Mouse (Mus musculus): ENCODE data around the gene Zfp62. TPM values are rescaled to one million over a fixed set of nuclear protein-coding genes. Genes with fewer than 3 reads are reported as not detected.

The Zfp62 gene
- polyA plus RNA-seq, 1 experiment: 3.3 TPM

DNA sequence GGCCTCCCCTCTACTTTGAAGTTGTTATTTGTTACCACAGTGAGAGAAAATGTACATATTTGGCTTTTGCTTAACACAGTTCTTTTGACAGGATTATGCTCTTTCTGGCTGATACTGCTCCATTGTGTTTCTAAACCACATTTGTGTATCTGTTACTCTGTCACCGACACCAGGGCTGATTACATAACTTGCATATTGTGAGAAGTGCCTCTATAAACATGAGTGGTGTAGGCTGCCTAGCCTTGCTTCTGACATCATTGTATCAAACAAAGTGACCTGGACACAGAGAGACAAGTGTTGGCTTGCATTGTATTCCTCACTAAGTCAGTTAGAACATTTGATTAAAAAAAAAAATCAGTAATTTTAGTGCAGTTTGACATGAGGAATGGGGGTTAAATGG is 56.7 kb downstream of the Zfp62 start:
- Histone ChIP-seq H3K79me2 (ENCODE audit: control insufficient read depth, insufficient read depth) (peaks cover 48% of the 10 kb centered on the region), H3K79me3 (ENCODE audit: low read depth) (peaks cover 16% of the 10 kb centered on the region), H3K36me3 (ENCODE audit: control insufficient read depth, insufficient read depth) (peaks cover 81% of the 10 kb centered on the region), H3ac (ENCODE audit: control insufficient read depth, insufficient read length, low read depth) (no peak overlapping the region), H3K4me3 (ENCODE audit: insufficient read depth, poor library complexity, severe bottlenecking) (no peak overlapping the region), H3K27me3 (ENCODE audit: control insufficient read depth, insufficient read depth, insufficient read length) (no peaks in the 10 kb centered on the region)
- TF ChIP-seq FOSL1 (IDR thresholded peaks at IDR 0.05; ENCODE audit: insufficient read depth, low read length, poor library complexity, severe bottlenecking) (no peak), CEBPB (IDR thresholded peaks at IDR 0.05; ENCODE audit: low read depth) (no peak), USF1 (IDR thresholded peaks at IDR 0.05; ENCODE audit: low read depth) (no peak), CTCF (IDR thresholded peaks at IDR 0.05; ENCODE audit: control insufficient read depth, insufficient read depth, insufficient read length) (no peak), MYOD1 (IDR thresholded peaks at IDR 0.05; ENCODE audit: control insufficient read depth, insufficient read length, low read depth) (no peak), MYOG (IDR thresholded peaks at IDR 0.05; ENCODE audit: control insufficient read depth, extremely low read depth, insufficient read length) (no peak), MAX (IDR thresholded peaks at IDR 0.05) (no peak)

- H3K79me3 ChIP-seq (ENCODE audit: low read depth): peaks cover 11% of the 10 kb centered on the region
- peaks cover 40% of the 10 kb centered on the region for H3K79me2 ChIP-seq (ENCODE audit: control insufficient read depth, insufficient read depth)
Observed at GRCm38 (mm10) chr11:49260598-49261312, 57.7 kb downstream of the Zfp62 start.

DNA sequence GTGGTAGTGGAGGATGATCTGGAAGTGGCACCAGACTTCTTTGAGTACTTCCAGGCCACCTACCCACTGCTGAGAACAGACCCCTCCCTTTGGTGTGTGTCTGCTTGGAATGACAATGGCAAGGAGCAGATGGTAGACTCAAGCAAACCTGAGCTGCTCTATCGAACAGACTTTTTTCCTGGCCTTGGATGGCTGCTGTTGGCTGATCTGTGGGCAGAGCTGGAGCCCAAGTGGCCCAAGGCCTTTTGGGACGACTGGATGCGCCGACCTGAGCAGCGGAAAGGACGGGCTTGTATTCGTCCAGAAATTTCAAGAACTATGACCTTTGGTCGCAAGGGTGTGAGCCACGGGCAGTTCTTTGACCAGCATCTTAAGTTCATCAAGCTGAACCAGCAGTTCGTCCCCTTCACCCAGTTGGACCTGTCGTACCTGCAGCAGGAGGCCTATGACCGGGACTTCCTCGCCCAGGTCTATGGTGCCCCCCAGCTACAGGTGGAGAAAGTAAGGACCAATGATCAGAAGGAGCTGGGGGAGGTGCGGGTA is 58.3 kb downstream of the Zfp62 start:
- H3K79me3 ChIP-seq (ENCODE audit: low read depth): peaks cover 11% of the 10 kb centered on the region
- no peak overlapping the region for H3ac ChIP-seq (ENCODE audit: control insufficient read depth, insufficient read length, low read depth)
- H3K4me3 ChIP-seq (ENCODE audit: insufficient read depth, poor library complexity, severe bottlenecking): no peak overlapping the region
- H3K27me3 ChIP-seq (ENCODE audit: control insufficient read depth, insufficient read depth, insufficient read length): no peaks in the 10 kb centered on the region
- peaks cover 67% of the 10 kb centered on the region for H3K36me3 ChIP-seq (ENCODE audit: control insufficient read depth, insufficient read depth)
- TF ChIP-seq MYOD1 (IDR thresholded peaks at IDR 0.05; ENCODE audit: control insufficient read depth, insufficient read length, low read depth) (no peak), USF1 (IDR thresholded peaks at IDR 0.05; ENCODE audit: low read depth) (no peak), MAX (IDR thresholded peaks at IDR 0.05) (no peak), FOSL1 (IDR thresholded peaks at IDR 0.05; ENCODE audit: insufficient read depth, low read length, poor library complexity, severe bottlenecking) (no peak), MYOG (IDR thresholded peaks at IDR 0.05; ENCODE audit: control insufficient read depth, extremely low read depth, insufficient read length) (no peak), CTCF (IDR thresholded peaks at IDR 0.05; ENCODE audit: control insufficient read depth, insufficient read depth, insufficient read length) (no peak), CEBPB (IDR thresholded peaks at IDR 0.05; ENCODE audit: low read depth) (no peak)
- H3K79me2 ChIP-seq (ENCODE audit: control insufficient read depth, insufficient read depth): peaks cover 38% of the 10 kb centered on the region

More at GRCm38 (mm10) chr11:49260598-49261312, 57.7 kb downstream of the Zfp62 start:
- Histone ChIP-seq H3K36me3 (ENCODE audit: control insufficient read depth, insufficient read depth) (peaks cover 72% of the 10 kb centered on the region), H3K4me3 (ENCODE audit: insufficient read depth, poor library complexity, severe bottlenecking) (no peak overlapping the region), H3ac (ENCODE audit: control insufficient read depth, insufficient read length, low read depth) (no peak overlapping the region), H3K27me3 (ENCODE audit: control insufficient read depth, insufficient read depth, insufficient read length) (no peaks in the 10 kb centered on the region)
- TF ChIP-seq MAX (IDR thresholded peaks at IDR 0.05): no peak
- TF ChIP-seq USF1 (IDR thresholded peaks at IDR 0.05; ENCODE audit: low read depth): no peak
- TF ChIP-seq FOSL1 (IDR thresholded peaks at IDR 0.05; ENCODE audit: insufficient read depth, low read length, poor library complexity, severe bottlenecking): no peak
- no peak for TF ChIP-seq MYOG (IDR thresholded peaks at IDR 0.05; ENCODE audit: control insufficient read depth, extremely low read depth, insufficient read length)
- no peak for TF ChIP-seq CTCF (IDR thresholded peaks at IDR 0.05; ENCODE audit: control insufficient read depth, insufficient read depth, insufficient read length)
- TF ChIP-seq CEBPB (IDR thresholded peaks at IDR 0.05; ENCODE audit: low read depth): no peak
- TF ChIP-seq MYOD1 (IDR thresholded peaks at IDR 0.05; ENCODE audit: control insufficient read depth, insufficient read length, low read depth): no peak

GRCm38 (mm10) chr11:49262286-49262685 is 59.2 kb downstream of the Zfp62 start:
- H3K27me3 ChIP-seq (ENCODE audit: control insufficient read depth, insufficient read depth, insufficient read length): no peaks in the 10 kb centered on the region
- H3ac ChIP-seq (ENCODE audit: control insufficient read depth, insufficient read length, low read depth): no peak overlapping the region
- no peak for TF ChIP-seq MYOG (IDR thresholded peaks at IDR 0.05; ENCODE audit: control insufficient read depth, extremely low read depth, insufficient read length)
- TF ChIP-seq USF1 (IDR thresholded peaks at IDR 0.05; ENCODE audit: low read depth): no peak
- no peak for TF ChIP-seq CTCF (IDR thresholded peaks at IDR 0.05; ENCODE audit: control insufficient read depth, insufficient read depth, insufficient read length)
- no peak for TF ChIP-seq MAX (IDR thresholded peaks at IDR 0.05)
- no peak for TF ChIP-seq CEBPB (IDR thresholded peaks at IDR 0.05; ENCODE audit: low read depth)
- TF ChIP-seq FOSL1 (IDR thresholded peaks at IDR 0.05; ENCODE audit: insufficient read depth, low read length, poor library complexity, severe bottlenecking): no peak
- no peak for TF ChIP-seq MYOD1 (IDR thresholded peaks at IDR 0.05; ENCODE audit: control insufficient read depth, insufficient read length, low read depth)
- H3K36me3 ChIP-seq (ENCODE audit: control insufficient read depth, insufficient read depth): peaks cover 58% of the 10 kb centered on the region
- H3K79me2 ChIP-seq (ENCODE audit: control insufficient read depth, insufficient read depth): peaks cover 38% of the 10 kb centered on the region
- no peak overlapping the region for H3K4me3 ChIP-seq (ENCODE audit: insufficient read depth, poor library complexity, severe bottlenecking)
- peaks cover 7% of the 10 kb centered on the region for H3K79me3 ChIP-seq (ENCODE audit: low read depth)

DNA sequence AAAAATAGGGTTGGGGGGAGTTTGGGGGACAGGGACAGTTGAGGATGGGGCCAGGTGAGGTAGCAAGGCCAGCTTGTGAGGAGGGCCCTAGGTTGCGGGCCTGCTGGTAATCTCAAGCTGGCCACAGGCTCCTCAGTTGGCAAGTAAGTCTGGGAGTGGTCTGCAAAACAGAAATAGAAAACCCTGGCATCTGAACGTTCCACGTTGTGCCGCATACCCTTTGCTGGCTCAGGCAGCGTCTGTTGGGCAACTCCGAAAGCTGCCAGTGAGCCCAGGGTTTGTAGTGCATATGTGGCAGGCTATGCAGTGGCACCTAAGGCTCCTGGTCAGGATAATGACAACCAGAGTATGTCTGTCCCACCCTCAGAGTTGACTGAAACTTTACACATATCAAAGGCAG is 60.1 kb downstream of the Zfp62 start:
- H3K4me3 ChIP-seq (ENCODE audit: insufficient read depth, poor library complexity, severe bottlenecking): no peak overlapping the region
- no peak overlapping the region for H3ac ChIP-seq (ENCODE audit: control insufficient read depth, insufficient read length, low read depth)
- TF ChIP-seq MAX (IDR thresholded peaks at IDR 0.05) (no peak), USF1 (IDR thresholded peaks at IDR 0.05; ENCODE audit: low read depth) (no peak), MYOG (IDR thresholded peaks at IDR 0.05; ENCODE audit: control insufficient read depth, extremely low read depth, insufficient read length) (no peak), MYOD1 (IDR thresholded peaks at IDR 0.05; ENCODE audit: control insufficient read depth, insufficient read length, low read depth) (no peak), CEBPB (IDR thresholded peaks at IDR 0.05; ENCODE audit: low read depth) (no peak), FOSL1 (IDR thresholded peaks at IDR 0.05; ENCODE audit: insufficient read depth, low read length, poor library complexity, severe bottlenecking) (no peak), CTCF (IDR thresholded peaks at IDR 0.05; ENCODE audit: control insufficient read depth, insufficient read depth, insufficient read length) (no peak)
- H3K27me3 ChIP-seq (ENCODE audit: control insufficient read depth, insufficient read depth, insufficient read length): no peaks in the 10 kb centered on the region
- peaks cover 7% of the 10 kb centered on the region for H3K79me3 ChIP-seq (ENCODE audit: low read depth)
- H3K79me2 ChIP-seq (ENCODE audit: control insufficient read depth, insufficient read depth): peaks cover 38% of the 10 kb centered on the region
- H3K36me3 ChIP-seq (ENCODE audit: control insufficient read depth, insufficient read depth): peaks cover 51% of the 10 kb centered on the region
